Mouse (Mus musculus) bone marrow, adult 2 months (tissue): ENCODE results near the gene Faap24. TPM values are rescaled to one million over a fixed set of nuclear protein-coding genes. Genes with fewer than 3 reads are reported as not detected.

Experiments
- H3K27ac ChIP-seq: fragments of 200-500 bp; 2 replicates; pipeline ENCODE4 v1.5.1; 2012; ENCODE audit warnings: low read depth, mild to moderate bottlenecking, control low read depth, inconsistent platforms, low read length; ENCODE audit not compliant: control insufficient read depth, poor library complexity, insufficient read depth
- H3K4me1 ChIP-seq: fragments of 200-500 bp; 2 replicates; pipeline ENCODE4 v1.6.1; 2011; ENCODE audit warnings: low read length; ENCODE audit not compliant: control insufficient read depth, insufficient read depth
- H3K4me3 ChIP-seq: fragments of 200-500 bp; replicated peaks from 2 replicates; pipeline ENCODE3; 2011; ENCODE audit warnings: mild to moderate bottlenecking, low read depth, low read length, control low read depth; ENCODE audit not compliant: control insufficient read depth
- CTCF ChIP-seq: fragments of 200-500 bp; IDR thresholded peaks from 2 replicates; pipeline ENCODE4 v1.5.1; 2011; ENCODE audit warnings: low read length, control low read depth; ENCODE audit not compliant: control insufficient read depth, insufficient read depth
- POLR2A ChIP-seq: fragments of 200-500 bp; IDR thresholded peaks from 2 replicates; pipeline ENCODE4 v1.6.1; 2011; ENCODE audit warnings: low read depth, mild to moderate bottlenecking, control low read depth, low read length, borderline replicate concordance; ENCODE audit not compliant: control insufficient read depth
- WGBS: fragments of 180-500 bp; shearing (Covaris S2); methylation state at CpG from one replicate; pipeline ENCODE4 v1.1.7; 2018; 5-methylcytosine and 5-hydroxymethylcytosine counted together
- polyA plus RNA-seq: library from polyadenylated mRNA; stranded (reverse); fragments of >200 nt; gene quantifications from 2 replicates; pipeline ENCODE4 v1.2.4, GENCODE M21; 2011; ENCODE audit warnings: low replicate concordance; ENCODE audit not compliant: missing spikeins, insufficient read depth, insufficient read length

Gene Faap24
- polyA plus RNA-seq, 1 experiment = 7.3 TPM

- TF ChIP-seq CTCF (no peak), POLR2A (no peak)
- WGBS = 85% methylated on average over 9 of the region's 9 CpGs
- no peak overlapping the region for H3K27ac ChIP-seq
- no peaks in the 10 kb centered on the region; the same call in 1 of the 2 replicates for H3K4me1 ChIP-seq
- H3K4me3 ChIP-seq = no peak overlapping the region
Observed at GRCm38 (mm10) chr7:35376623-35377022, 20.0 kb downstream of the Faap24 start.

GRCm38 (mm10) chr7:35374265-35374664 is 22.4 kb downstream of the Faap24 start:
- H3K4me3 ChIP-seq = no peak overlapping the region
- TF ChIP-seq POLR2A (no peak), CTCF (no peak)
- 80% methylated on average over 7 of the region's 7 CpGs for WGBS
- no peak overlapping the region for H3K27ac ChIP-seq
- no peaks in the 10 kb centered on the region for H3K4me1 ChIP-seq

GRCm38 (mm10) chr7:35373146-35373989 is 23.3 kb downstream of the Faap24 start:
- 73% methylated on average over 16 of the region's 16 CpGs for WGBS
- TF ChIP-seq CTCF = no peak
- TF ChIP-seq POLR2A = no peak

DNA sequence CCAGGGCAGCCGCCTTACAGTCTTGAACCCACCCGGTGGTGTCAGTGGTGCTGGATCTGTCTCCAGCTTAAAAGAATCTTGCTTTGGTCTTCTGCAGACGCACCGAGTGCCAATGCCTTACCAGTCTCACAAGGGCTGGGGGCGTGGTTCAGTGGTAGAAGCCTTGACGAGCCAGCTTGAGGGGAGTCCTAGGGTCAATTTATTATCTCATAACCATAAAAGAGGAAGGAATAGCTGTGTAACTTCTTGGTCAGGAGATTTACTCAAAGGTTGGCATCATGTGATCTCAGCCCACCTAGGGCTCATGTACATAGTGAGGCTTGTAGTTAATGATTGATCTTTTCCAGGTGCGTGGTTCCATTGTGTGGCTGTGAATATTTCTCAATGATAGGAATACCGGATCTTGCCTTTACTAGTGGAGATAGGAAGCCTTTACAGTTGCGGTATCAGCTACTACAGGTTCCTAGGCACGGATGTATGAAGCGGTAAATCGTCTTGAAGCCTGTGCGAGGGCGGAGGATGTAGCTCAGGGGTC is 24.1 kb downstream of the Faap24 start:
- TF ChIP-seq POLR2A = no peak
- no peak for TF ChIP-seq CTCF
- Histone ChIP-seq H3K27ac (no peak overlapping the region), H3K4me1 (no peaks in the 10 kb centered on the region), H3K4me3 (no peak overlapping the region)
- WGBS = 79% methylated on average over 14 of the region's 14 CpGs

More at GRCm38 (mm10) chr7:35373146-35373989, 23.3 kb downstream of the Faap24 start:
- no peak overlapping the region for H3K4me3 ChIP-seq
- H3K27ac ChIP-seq = no peak overlapping the region
- H3K4me1 ChIP-seq = no peaks in the 10 kb centered on the region

DNA sequence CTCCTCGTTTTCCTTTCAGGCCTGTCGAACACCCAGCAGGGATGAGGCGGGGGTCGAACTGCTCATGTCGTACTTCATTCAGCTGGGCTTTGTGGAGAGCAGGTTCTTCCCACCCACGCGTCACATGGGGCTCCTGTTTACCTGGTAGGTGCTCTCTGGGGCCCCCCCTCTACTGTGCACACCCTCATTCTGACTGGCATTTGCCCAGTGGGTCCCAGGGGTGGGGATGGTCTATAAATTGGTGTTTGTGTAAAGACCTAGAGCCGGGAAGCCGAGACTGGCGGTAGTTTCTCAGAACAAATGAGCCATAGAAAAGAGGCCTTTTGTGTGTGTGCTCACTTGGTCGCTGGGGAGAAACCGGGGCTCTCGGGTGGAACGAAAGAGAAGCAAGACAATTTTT is 25.5 kb downstream of the Faap24 start:
- H3K4me3 ChIP-seq = no peak overlapping the region
- H3K4me1 ChIP-seq = no peaks in the 10 kb centered on the region
- 87% methylated on average over 14 of the region's 14 CpGs for WGBS
- H3K27ac ChIP-seq = no peak overlapping the region
- TF ChIP-seq POLR2A (no peak), CTCF (no peak)

DNA sequence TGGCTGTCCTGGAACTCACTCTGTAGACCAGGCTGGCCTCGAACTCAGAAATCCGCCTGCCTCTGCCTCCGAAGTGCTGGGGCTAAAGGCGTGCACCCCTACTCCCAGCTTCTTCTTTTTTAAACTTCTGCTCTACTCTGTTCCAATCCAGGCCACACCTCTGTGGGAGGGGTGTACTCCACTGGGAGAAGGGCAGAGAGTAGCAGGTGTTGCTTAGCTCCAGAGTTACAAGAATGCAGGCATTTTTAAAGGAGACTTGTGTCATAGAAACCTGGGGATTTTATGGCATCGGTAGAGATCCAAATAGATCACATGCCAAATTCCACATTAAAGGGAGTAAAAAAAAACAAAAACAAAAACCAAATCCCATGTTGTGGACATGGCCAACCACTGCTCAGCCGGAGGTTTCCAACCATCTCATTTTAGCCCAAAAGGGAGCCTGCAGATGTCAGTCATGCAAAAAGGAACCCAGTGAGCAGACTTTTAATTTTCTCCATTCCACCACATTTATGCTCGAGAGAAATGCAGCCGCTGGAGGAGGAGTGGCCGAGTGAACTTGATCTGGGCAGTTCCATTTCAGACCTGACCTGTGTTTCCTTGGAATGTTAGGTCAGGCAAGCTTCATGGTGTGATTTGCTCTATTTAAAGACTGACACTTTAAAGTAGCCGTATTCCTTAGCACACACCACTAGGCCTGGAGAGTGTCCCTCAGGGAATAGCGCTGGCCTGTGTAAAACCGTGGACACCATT is 31.3 kb downstream of the Faap24 start:
- Histone ChIP-seq H3K4me1 (no peaks in the 10 kb centered on the region), H3K4me3 (no peak overlapping the region), H3K27ac (no peak overlapping the region)
- WGBS = 71% methylated on average over 12 of the region's 12 CpGs
- TF ChIP-seq CTCF = no peak
- TF ChIP-seq POLR2A = no peak

DNA sequence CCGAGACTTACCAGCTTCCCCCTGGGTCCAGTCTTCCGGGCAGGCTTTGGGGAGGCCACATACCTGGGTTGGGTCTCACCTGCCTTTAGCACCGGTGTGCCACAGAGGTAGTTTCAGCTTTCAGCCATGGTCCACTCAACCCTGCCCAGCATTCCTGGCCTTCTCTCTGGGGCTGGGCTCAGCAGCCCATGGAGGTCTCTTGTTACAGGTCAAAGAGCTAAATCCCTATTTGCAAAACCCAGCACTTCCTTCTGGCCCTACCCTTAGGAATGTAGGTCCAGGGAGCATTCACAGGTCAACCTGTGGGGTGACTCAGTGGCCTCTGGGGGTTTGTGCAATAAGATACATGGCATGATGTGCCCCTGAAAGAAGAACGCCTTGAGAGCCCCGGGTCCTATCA is 33.8 kb downstream of the Faap24 start:
- WGBS = 84% methylated on average over 5 of the region's 5 CpGs
- H3K4me1 ChIP-seq = no peaks in the 10 kb centered on the region
- TF ChIP-seq CTCF (no peak), POLR2A (no peak)
- no peak overlapping the region for H3K4me3 ChIP-seq
- no peak overlapping the region; the same call in 1 of the 2 replicates for H3K27ac ChIP-seq

DNA sequence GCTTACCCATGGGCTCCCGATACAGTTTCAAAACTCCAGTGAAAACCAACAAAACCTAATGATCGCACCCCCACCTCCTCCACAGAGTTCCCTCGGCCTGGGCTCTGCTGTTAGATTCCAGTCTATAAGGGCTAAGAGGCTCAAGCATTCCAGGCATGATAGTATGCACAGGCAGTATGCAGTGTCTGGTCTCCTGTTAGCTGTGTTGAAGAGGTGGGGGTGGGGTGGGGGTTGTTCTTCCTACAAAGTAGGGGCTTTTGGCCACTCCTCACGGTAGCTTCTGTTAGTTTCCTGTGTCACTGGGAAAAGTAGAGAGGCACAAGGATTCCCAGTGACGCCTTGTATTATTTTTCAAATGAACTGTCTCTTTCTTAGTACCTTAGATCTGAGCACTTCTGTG is 34.4 kb downstream of the Faap24 start:
- no peak for TF ChIP-seq CTCF
- TF ChIP-seq POLR2A = no peak
- 73% methylated on average over 5 of the region's 5 CpGs for WGBS
- H3K27ac ChIP-seq = no peak overlapping the region
- H3K4me3 ChIP-seq = no peak overlapping the region
- H3K4me1 ChIP-seq = no peaks in the 10 kb centered on the region
